Mouse (Mus musculus) B cell, adult 2 months (primary cell): ENCODE measurements around the gene B3gnt2.
"Not testable (repeated sequence)": the region's sequence is repeated elsewhere in the genome, so short reads cannot be mapped to it uniquely, and the experiment has no call there.

Experiments
- DNase-seq, 2 experiments: peaks; one replicate each; pipeline ENCODE4 v3.0.0; 2022

B3gnt2 gene

GRCm38 (mm10) chr11:22763556-22764295 lies 97.0 kb downstream of the B3gnt2 start:
- peak in 1 of 2 experiments; percentile 32 for DNase-seq

- DNase-seq = no peak
Observed at GRCm38 (mm10) chr11:22763055-22763454, 97.7 kb downstream of the B3gnt2 start.

- peak; percentile 30 to 43 for DNase-seq
Observed at GRCm38 (mm10) chr11:22762236-22762927, 98.4 kb downstream of the B3gnt2 start.

- no peak for DNase-seq
Observed at GRCm38 (mm10) chr11:22759783-22760182, 101.0 kb downstream of the B3gnt2 start.

- DNase-seq = no peak
Observed at GRCm38 (mm10) chr11:22756168-22756980, 104.4 kb downstream of the B3gnt2 start.

- DNase-seq = no peak
Observed at GRCm38 (mm10) chr11:22755180-22755579, 105.6 kb downstream of the B3gnt2 start.

GRCm38 (mm10) chr11:22752596-22752995 lies 108.2 kb downstream of the B3gnt2 start:
- no peak for DNase-seq

- no peak for DNase-seq
Observed at GRCm38 (mm10) chr11:22751592-22751991, 109.2 kb downstream of the B3gnt2 start.

- no peak for DNase-seq
Observed at GRCm38 (mm10) chr11:22747406-22747805, 113.4 kb downstream of the B3gnt2 start.

GRCm38 (mm10) chr11:22745356-22745755 lies 115.4 kb downstream of the B3gnt2 start:
- no peak for DNase-seq

- no peak for DNase-seq
Observed at GRCm38 (mm10) chr11:22743561-22744269, 117.0 kb downstream of the B3gnt2 start.

- DNase-seq = no peak
Observed at GRCm38 (mm10) chr11:22741998-22742626, 118.6 kb downstream of the B3gnt2 start.

- no peak for DNase-seq
Observed at GRCm38 (mm10) chr11:22741436-22741835, 119.3 kb downstream of the B3gnt2 start.

- no peak for DNase-seq
Observed at GRCm38 (mm10) chr11:22739497-22740288, 121.1 kb downstream of the B3gnt2 start.

- DNase-seq = no peak
Observed at GRCm38 (mm10) chr11:22736521-22737225, 124.1 kb downstream of the B3gnt2 start.

- DNase-seq = not testable (repeated sequence)
Observed at GRCm38 (mm10) chr11:22735128-22735527, 125.6 kb downstream of the B3gnt2 start.

- no peak for DNase-seq
Observed at GRCm38 (mm10) chr11:22733936-22734335, 126.8 kb downstream of the B3gnt2 start.

- DNase-seq = no peak
Observed at GRCm38 (mm10) chr11:22732907-22733306, 127.9 kb downstream of the B3gnt2 start.

GRCm38 (mm10) chr11:22723096-22723495 lies 137.7 kb downstream of the B3gnt2 start:
- no peak for DNase-seq

- DNase-seq = no peak
Observed at GRCm38 (mm10) chr11:22720096-22720495, 140.7 kb downstream of the B3gnt2 start.

- DNase-seq = no peak
Observed at GRCm38 (mm10) chr11:22719570-22719969, 141.2 kb downstream of the B3gnt2 start.
